Mouse (Mus musculus) gastrocnemius, postnatal 36 days (tissue): ENCODE measurements around the gene Cbx4. TPM values are rescaled to one million over a fixed set of nuclear protein-coding genes. Genes with fewer than 3 reads are reported as not detected.
"Not testable (repeated sequence)": the region's sequence is repeated elsewhere in the genome, so short reads cannot be mapped to it uniquely, and the experiment has no call there.

ENCODE experiments used
- DNase-seq, 2 experiments: peaks; one replicate each; pipeline ENCODE4 v3.0.0; 2022
- intact Hi-C: fragments of 180-260 bp; cut with DNase I; formaldehyde crosslinking; loops from one replicate; pipeline ENCODE4 v1.15.1; 2025
- total RNA-seq, 2 experiments: library from RNA; stranded (reverse); gene quantifications; 2 replicates each; pipeline ENCODE4 v1.2.3; 2021

Cbx4 gene
- total RNA-seq, 2 experiments from 2014 or later = 1.6 to 3.0 TPM

GRCm38 (mm10) chr11:119116992-119117391 lies 31.0 kb upstream of the Cbx4 start:
- DNase-seq = no peak
- intact Hi-C loops = no loop called here

GRCm38 (mm10) chr11:119112721-119113120 lies 26.7 kb upstream of the Cbx4 start:
- DNase-seq = no peak
- intact Hi-C loops = no loop called here

- intact Hi-C loops = no loop called here
- no peak for DNase-seq
Observed at GRCm38 (mm10) chr11:119111345-119111744, 25.3 kb upstream of the Cbx4 start.

GRCm38 (mm10) chr11:119109415-119110071 lies 23.5 kb upstream of the Cbx4 start:
- intact Hi-C loops = no loop called here

GRCm38 (mm10) chr11:119108573-119109263 lies 22.7 kb upstream of the Cbx4 start:
- intact Hi-C loops = no loop called here

More at GRCm38 (mm10) chr11:119109415-119110071, 23.5 kb upstream of the Cbx4 start:
- no peak for DNase-seq

GRCm38 (mm10) chr11:119106289-119106688 lies 20.3 kb upstream of the Cbx4 start:
- DNase-seq = no peak
- intact Hi-C loops = no loop called here

More at GRCm38 (mm10) chr11:119108573-119109263, 22.7 kb upstream of the Cbx4 start:
- DNase-seq = no peak

- intact Hi-C loops = no loop called here
- no peak for DNase-seq
Observed at GRCm38 (mm10) chr11:119105748-119106147, 19.7 kb upstream of the Cbx4 start.

GRCm38 (mm10) chr11:119105071-119105609 lies 19.1 kb upstream of the Cbx4 start:
- DNase-seq = no peak
- intact Hi-C loops = no loop called here

- intact Hi-C loops = no loop called here
- no peak for DNase-seq
Observed at GRCm38 (mm10) chr11:119103991-119104390, 18.0 kb upstream of the Cbx4 start.

- DNase-seq, intact Hi-C loops: not testable (repeated sequence)
Observed at GRCm38 (mm10) chr11:119100355-119100754, 14.3 kb upstream of the Cbx4 start.

GRCm38 (mm10) chr11:119098202-119098601 lies 12.2 kb upstream of the Cbx4 start:
- no peak for DNase-seq
- intact Hi-C loops = no loop called here

- no peak for DNase-seq
- intact Hi-C loops = no loop called here
Observed at GRCm38 (mm10) chr11:119095441-119095840, 9.4 kb upstream of the Cbx4 start.

- intact Hi-C loops = no loop called here
- DNase-seq = no peak
Observed at GRCm38 (mm10) chr11:119093322-119093721, 7.3 kb upstream of the Cbx4 start.

GRCm38 (mm10) chr11:119092286-119092685 lies 6.3 kb upstream of the Cbx4 start:
- DNase-seq = no peak
- intact Hi-C loops = no loop called here

- intact Hi-C loops = loop anchor here (2.0 kb wide), 1 partner anchor 35 kb away; no protein-coding TSS in a partner anchor
- peak; percentile 34 to 47 for DNase-seq
Observed at GRCm38 (mm10) chr11:119091598-119091991, 5.6 kb upstream of the Cbx4 start.

- DNase-seq = peak; percentile 61 to 73
- intact Hi-C loops = loop anchor here (2.0 kb wide), 1 partner anchor 36 kb away; no protein-coding TSS in a partner anchor
Observed at GRCm38 (mm10) chr11:119090961-119091597, 5.1 kb upstream of the Cbx4 start.

GRCm38 (mm10) chr11:119090076-119090960 lies 4.3 kb upstream of the Cbx4 start:
- intact Hi-C loops = loop anchor here (2.0 kb wide), 1 partner anchor 36 kb away; no protein-coding TSS in a partner anchor
- DNase-seq = peak in 1 of 2 experiments; percentile 28

GRCm38 (mm10) chr11:119089235-119090075 lies 3.4 kb upstream of the Cbx4 start:
- peak in 1 of 2 experiments; percentile 31 for DNase-seq
- intact Hi-C loops = loop anchor here (2.0 to 5.0 kb wide), 2 partner anchors 37 to 52 kb away; no protein-coding TSS in a partner anchor
